Mouse (Mus musculus): ENCODE data around the gene Fam129b. TPM values are rescaled to one million over a fixed set of nuclear protein-coding genes. Genes with fewer than 3 reads are reported as not detected.
A peak's percentile ranks its signal among the peaks of the same experiment; 100 is the strongest.

The Fam129b gene
- total and polyA plus RNA-seq, 3 experiments: 17.5 to 20.0 TPM; not detected in 1

- Histone ChIP-seq H3K9ac (ENCODE audit: control insufficient read depth, low read depth, low read length, poor library complexity, severe bottlenecking) (no peak overlapping the region), H3K4me3 (ENCODE audit: control insufficient read depth in 1 of 2, insufficient read depth in 1 of 2, low read depth in 2 of 2, low read length in 2 of 2) (no peak overlapping the region), H3K79me2 (ENCODE audit: control insufficient read depth, insufficient read depth, low read length, poor library complexity) (no peaks in the 10 kb centered on the region), H3K36me3 (ENCODE audit: control insufficient read depth in 1 of 2, insufficient read depth in 2 of 2, low read length in 2 of 2) (no peaks in the 10 kb centered on the region; a peak in 1 of 4 replicates), H3K4me1 (ENCODE audit: control insufficient read depth in 1 of 2, insufficient read depth in 2 of 2, low read length in 2 of 2) (no peaks in the 10 kb centered on the region), H3K9me3 (replicated peaks; ENCODE audit: insufficient read depth, low read length) (no peaks in the 10 kb centered on the region), H3K27me3 (ENCODE audit: control insufficient read depth in 1 of 2, insufficient read depth in 2 of 2, low read length in 2 of 2) (no peaks in the 10 kb centered on the region), H3K27ac (ENCODE audit: control insufficient read depth, low read depth, low read length) (no peak overlapping the region)
- no peak for DNase-seq (ENCODE audit: low read depth, low spot score)
- no peak for TF ChIP-seq MAFK (IDR thresholded peaks at IDR 0.05; ENCODE audit: borderline replicate concordance, low read depth, low read length)
Measured at GRCm38 (mm10) chr2:32931730-32932129, 55.8 kb downstream of the Fam129b start.

GRCm38 (mm10) chr2:32938741-32939140 is 62.8 kb downstream of the Fam129b start:
- TF ChIP-seq BHLHE40 (IDR thresholded peaks at IDR 0.05; ENCODE audit: borderline replicate concordance, low read depth, low read length) (no peak), ZKSCAN1 (IDR thresholded peaks at IDR 0.05; ENCODE audit: low read depth, low read length) (peak; percentile 99)
- Histone ChIP-seq H3K4me3 (ENCODE audit: control insufficient read depth in 1 of 2, insufficient read depth in 1 of 2, low read depth in 2 of 2, low read length in 2 of 2) (no peak overlapping the region), H3K36me3 (ENCODE audit: control insufficient read depth in 1 of 2, insufficient read depth in 2 of 2, low read length in 2 of 2) (peaks cover 0 to 1% of the 10 kb centered on the region in 2 experiments; a peak in 1 of 4 replicates), H3K9me3 (replicated peaks; ENCODE audit: insufficient read depth, low read length) (no peaks in the 10 kb centered on the region), H3K27me3 (ENCODE audit: control insufficient read depth in 1 of 2, insufficient read depth in 2 of 2, low read length in 2 of 2) (no peaks in the 10 kb centered on the region), H3K4me1 (ENCODE audit: control insufficient read depth in 1 of 2, insufficient read depth in 2 of 2, low read length in 2 of 2) (no peaks in the 10 kb centered on the region), H3K27ac (ENCODE audit: control insufficient read depth, low read depth, low read length) (no peak overlapping the region), H3K79me2 (ENCODE audit: control insufficient read depth, insufficient read depth, low read length, poor library complexity) (no peaks in the 10 kb centered on the region), H3K9ac (ENCODE audit: control insufficient read depth, low read depth, low read length, poor library complexity, severe bottlenecking) (no peak overlapping the region)
- DNase-seq (ENCODE audit: low read depth, low spot score): no peak

GRCm38 (mm10) chr2:32939418-32939817 is 63.5 kb downstream of the Fam129b start:
- DNase-seq (ENCODE audit: low read depth, low spot score): peak; percentile 89
- H3K4me1 ChIP-seq (ENCODE audit: control insufficient read depth in 1 of 2, insufficient read depth in 2 of 2, low read length in 2 of 2): no peaks in the 10 kb centered on the region
- H3K9me3 ChIP-seq (replicated peaks; ENCODE audit: insufficient read depth, low read length): no peaks in the 10 kb centered on the region
- peaks cover 0 to 1% of the 10 kb centered on the region in 2 experiments; a peak in 1 of 4 replicates for H3K36me3 ChIP-seq (ENCODE audit: control insufficient read depth in 1 of 2, insufficient read depth in 2 of 2, low read length in 2 of 2)
- H3K27me3 ChIP-seq (ENCODE audit: control insufficient read depth in 1 of 2, insufficient read depth in 2 of 2, low read length in 2 of 2): no peaks in the 10 kb centered on the region
- H3K9ac ChIP-seq (ENCODE audit: control insufficient read depth, low read depth, low read length, poor library complexity, severe bottlenecking): no peak overlapping the region
- TF ChIP-seq CTCF (IDR thresholded peaks at IDR 0.05 in 2 of 3, conservative IDR thresholded peaks at IDR 0.05 in 1 of 3; ENCODE audit: control insufficient read depth in 1 of 3, insufficient read depth in 1 of 3, low read depth in 2 of 3, low read length in 3 of 3, poor library complexity in 1 of 3, severe bottlenecking in 1 of 3) (peak; percentile 35 to 73 (median 55); a peak in 5 of 6 replicates), MYC (IDR thresholded peaks at IDR 0.05; ENCODE audit: low read depth, low read length) (0 out of 2 replicates have a peak, but pooled peaks have one; percentile 19), RAD21 (IDR thresholded peaks at IDR 0.05; ENCODE audit: low read depth, low read length) (peak; percentile 68), SMC3 (IDR thresholded peaks at IDR 0.05; ENCODE audit: low read depth, low read length) (peak; percentile 42), E2F4 (IDR thresholded peaks at IDR 0.05; ENCODE audit: borderline replicate concordance, low read depth, low read length) (no peak)
- H3K79me2 ChIP-seq (ENCODE audit: control insufficient read depth, insufficient read depth, low read length, poor library complexity): no peaks in the 10 kb centered on the region
- no peak overlapping the region for H3K27ac ChIP-seq (ENCODE audit: control insufficient read depth, low read depth, low read length)
- no peak overlapping the region for H3K4me3 ChIP-seq (ENCODE audit: control insufficient read depth in 1 of 2, insufficient read depth in 1 of 2, low read depth in 2 of 2, low read length in 2 of 2)

GRCm38 (mm10) chr2:32940483-32940882 is 64.6 kb downstream of the Fam129b start:
- Histone ChIP-seq H3K36me3 (ENCODE audit: control insufficient read depth in 1 of 2, insufficient read depth in 2 of 2, low read length in 2 of 2) (peaks cover 0 to 1% of the 10 kb centered on the region in 2 experiments; a peak in 1 of 4 replicates), H3K9ac (ENCODE audit: control insufficient read depth, low read depth, low read length, poor library complexity, severe bottlenecking) (no peak overlapping the region), H3K4me1 (ENCODE audit: control insufficient read depth in 1 of 2, insufficient read depth in 2 of 2, low read length in 2 of 2) (no peaks in the 10 kb centered on the region), H3K9me3 (replicated peaks; ENCODE audit: insufficient read depth, low read length) (no peaks in the 10 kb centered on the region), H3K27me3 (ENCODE audit: control insufficient read depth in 1 of 2, insufficient read depth in 2 of 2, low read length in 2 of 2) (no peaks in the 10 kb centered on the region), H3K4me3 (ENCODE audit: control insufficient read depth in 1 of 2, insufficient read depth in 1 of 2, low read depth in 2 of 2, low read length in 2 of 2) (no peak overlapping the region), H3K79me2 (ENCODE audit: control insufficient read depth, insufficient read depth, low read length, poor library complexity) (no peaks in the 10 kb centered on the region), H3K27ac (ENCODE audit: control insufficient read depth, low read depth, low read length) (no peak overlapping the region)
- TF ChIP-seq CTCF (IDR thresholded peaks at IDR 0.05 in 2 of 3, conservative IDR thresholded peaks at IDR 0.05 in 1 of 3; ENCODE audit: control insufficient read depth in 1 of 3, insufficient read depth in 1 of 3, low read depth in 2 of 3, low read length in 3 of 3, poor library complexity in 1 of 3, severe bottlenecking in 1 of 3) (peak in 1 of 3 experiments; percentile 24; a peak in 1 of 6 replicates), ELF1 (IDR thresholded peaks at IDR 0.05; ENCODE audit: low read depth, low read length) (no peak)
- no peak for DNase-seq (ENCODE audit: low read depth, low spot score)
